Mouse (Mus musculus): ENCODE data around the gene Dab1. TPM values are rescaled to one million over a fixed set of nuclear protein-coding genes. Genes with fewer than 3 reads are reported as not detected.

Dab1 gene
- polyA plus RNA-seq, 1 experiment from 2014 or later: 9.8 TPM

- H3K4me3 ChIP-seq: no peak overlapping the region
- DNase-seq (ENCODE audit: low spot score): no peak
- no peaks in the 10 kb centered on the region for H3K27me3 ChIP-seq (ENCODE audit: low read depth, poor library complexity, severe bottlenecking)
- WGBS: 91% methylated on average over 7 of the region's 7 CpGs
- H3K27ac ChIP-seq: no peak overlapping the region
- H3K9me3 ChIP-seq (replicated peaks): no peaks in the 10 kb centered on the region
- H3K4me1 ChIP-seq: no peaks in the 10 kb centered on the region
- H3K36me3 ChIP-seq: no peaks in the 10 kb centered on the region
These were observed 164.5 kb downstream of the Dab1 start for GRCm38 (mm10) chr4:103783561-103784247.

DNA sequence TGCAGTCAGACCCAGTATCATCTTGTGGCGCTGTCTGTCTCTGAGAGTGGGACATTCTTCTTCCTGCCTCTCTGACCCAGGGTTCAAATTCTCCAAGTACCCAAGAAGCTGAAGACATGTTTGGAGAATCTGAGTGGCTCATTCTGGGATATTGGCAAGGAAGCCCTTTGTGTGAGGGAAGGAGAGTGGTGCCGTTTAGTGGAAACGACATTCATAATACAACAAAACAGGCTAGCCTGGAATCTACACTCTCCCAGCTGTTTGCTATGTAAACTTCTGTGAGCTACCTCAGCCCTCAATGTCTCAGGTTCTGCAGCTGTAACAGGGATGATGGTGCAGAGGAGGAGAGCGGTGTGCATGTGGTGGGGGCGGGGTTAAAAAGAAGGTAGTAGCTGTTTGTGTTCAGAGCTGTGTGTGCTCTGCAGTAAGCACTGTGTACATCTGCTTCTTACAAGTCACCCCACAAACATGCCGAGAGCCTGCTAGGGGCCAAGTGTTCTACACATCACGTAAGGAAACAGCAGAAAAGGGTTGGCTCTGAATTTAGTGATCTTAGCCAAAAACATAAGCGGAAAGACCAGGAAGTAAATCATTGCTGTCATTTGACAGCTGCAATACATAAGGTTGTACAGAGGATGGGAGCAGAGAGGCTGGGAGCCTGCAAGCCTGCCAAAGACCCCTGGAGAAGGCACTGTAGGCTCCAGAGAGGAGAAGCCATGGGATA lies 174.6 kb downstream of the Dab1 start:
- Histone ChIP-seq H3K27me3 (ENCODE audit: low read depth, poor library complexity, severe bottlenecking) (no peaks in the 10 kb centered on the region), H3K4me1 (0 out of 2 replicates have a peak, but pooled peaks cover 4% of the 10 kb centered on the region), H3K36me3 (no peaks in the 10 kb centered on the region), H3K9me3 (replicated peaks) (no peaks in the 10 kb centered on the region), H3K4me3 (no peak overlapping the region), H3K27ac (no peak overlapping the region)
- WGBS: 86% methylated on average over 8 of the region's 8 CpGs
- DNase-seq (ENCODE audit: low spot score): no peak

DNA sequence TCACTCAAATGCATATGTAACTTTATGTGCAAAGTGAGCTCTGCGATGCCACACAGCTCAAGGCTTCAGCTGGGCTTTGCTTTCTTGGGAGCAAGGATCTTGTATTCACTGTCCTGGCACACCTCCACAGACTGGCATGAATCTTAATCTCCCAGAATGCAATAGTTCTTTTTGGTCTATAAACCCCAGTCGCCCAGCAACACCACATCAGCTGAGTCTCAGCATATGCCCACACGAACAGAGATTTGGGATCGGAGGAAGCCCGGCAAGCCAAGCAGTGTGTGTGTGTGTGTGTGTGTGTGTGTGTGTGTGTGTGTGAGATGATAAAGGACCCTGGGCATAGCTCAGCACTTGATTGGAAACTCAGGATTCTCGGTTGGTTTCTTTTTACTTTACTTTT lies 177.3 kb downstream of the Dab1 start:
- no peaks in the 10 kb centered on the region for H3K36me3 ChIP-seq
- DNase-seq (ENCODE audit: low spot score): no peak
- no peak overlapping the region for H3K4me3 ChIP-seq
- no peak overlapping the region for H3K27ac ChIP-seq
- no peaks in the 10 kb centered on the region for H3K9me3 ChIP-seq (replicated peaks)
- 80% methylated on average over 6 of the region's 6 CpGs for WGBS
- H3K4me1 ChIP-seq: 0 out of 2 replicates have a peak, but pooled peaks cover 3% of the 10 kb centered on the region
- no peaks in the 10 kb centered on the region for H3K27me3 ChIP-seq (ENCODE audit: low read depth, poor library complexity, severe bottlenecking)

DNA sequence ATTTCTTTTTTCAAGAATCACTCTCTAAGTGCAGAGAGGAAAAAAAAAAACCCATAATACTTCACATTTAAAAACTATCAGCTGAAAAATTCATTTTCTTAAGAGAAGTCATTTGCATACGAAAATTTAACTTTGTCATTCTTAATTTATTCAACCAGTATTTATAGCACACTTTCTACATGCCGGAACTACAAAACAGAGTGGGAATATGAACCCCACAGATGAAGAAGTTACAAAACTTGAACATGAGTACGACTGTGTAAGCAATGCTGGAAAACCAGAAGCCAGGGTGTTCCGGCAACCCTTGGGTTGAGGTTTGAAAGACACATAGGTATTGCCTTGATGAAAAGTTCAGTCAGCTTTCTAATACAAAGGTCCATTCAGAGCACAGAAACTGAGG lies 183.3 kb downstream of the Dab1 start:
- no peak overlapping the region for H3K4me3 ChIP-seq

GRCm38 (mm10) chr4:103804461-103804860 lies 185.3 kb downstream of the Dab1 start:
- WGBS: 54% methylated on average over 1 of the region's 1 CpGs
- H3K4me3 ChIP-seq: no peak overlapping the region
- no peaks in the 10 kb centered on the region for H3K4me1 ChIP-seq
- no peaks in the 10 kb centered on the region for H3K36me3 ChIP-seq
- no peak for DNase-seq (ENCODE audit: low spot score)
- H3K9me3 ChIP-seq (replicated peaks): no peaks in the 10 kb centered on the region
- no peak overlapping the region for H3K27ac ChIP-seq
- no peaks in the 10 kb centered on the region for H3K27me3 ChIP-seq (ENCODE audit: low read depth, poor library complexity, severe bottlenecking)

More for the DNA sequence above, 183.3 kb downstream of the Dab1 start:
- Histone ChIP-seq H3K36me3 (no peaks in the 10 kb centered on the region), H3K27ac (no peak overlapping the region), H3K4me1 (no peaks in the 10 kb centered on the region), H3K27me3 (ENCODE audit: low read depth, poor library complexity, severe bottlenecking) (no peaks in the 10 kb centered on the region), H3K9me3 (replicated peaks) (no peaks in the 10 kb centered on the region)
- WGBS: 92% methylated on average over 4 of the region's 4 CpGs
- no peak for DNase-seq (ENCODE audit: low spot score)

- Histone ChIP-seq H3K27me3 (ENCODE audit: low read depth, poor library complexity, severe bottlenecking) (no peaks in the 10 kb centered on the region), H3K4me1 (no peaks in the 10 kb centered on the region), H3K9me3 (replicated peaks) (no peaks in the 10 kb centered on the region), H3K27ac (no peak overlapping the region), H3K36me3 (no peaks in the 10 kb centered on the region), H3K4me3 (no peak overlapping the region)
- no peak for DNase-seq (ENCODE audit: low spot score)
- WGBS: 88% methylated on average over 4 of the region's 4 CpGs
These were observed 203.5 kb downstream of the Dab1 start for GRCm38 (mm10) chr4:103822669-103823068.

- Histone ChIP-seq H3K36me3 (no peaks in the 10 kb centered on the region), H3K9me3 (replicated peaks) (no peaks in the 10 kb centered on the region), H3K4me3 (no peak overlapping the region), H3K27me3 (ENCODE audit: low read depth, poor library complexity, severe bottlenecking) (no peaks in the 10 kb centered on the region), H3K4me1 (no peaks in the 10 kb centered on the region), H3K27ac (no peak overlapping the region)
- DNase-seq (ENCODE audit: low spot score): no peak
- WGBS: 43% methylated on average over 5 of the region's 5 CpGs
These were observed 219.2 kb downstream of the Dab1 start for GRCm38 (mm10) chr4:103838377-103838776.

- no peak overlapping the region for H3K4me3 ChIP-seq
- no peaks in the 10 kb centered on the region for H3K9me3 ChIP-seq (replicated peaks)
- no peaks in the 10 kb centered on the region for H3K27me3 ChIP-seq (ENCODE audit: low read depth, poor library complexity, severe bottlenecking)
- no peak overlapping the region for H3K27ac ChIP-seq
- 86% methylated on average over 2 of the region's 2 CpGs for WGBS
- no peaks in the 10 kb centered on the region for H3K36me3 ChIP-seq
- DNase-seq (ENCODE audit: low spot score): no peak
- H3K4me1 ChIP-seq: peaks cover 3% of the 10 kb centered on the region
These were observed 220.4 kb downstream of the Dab1 start for GRCm38 (mm10) chr4:103839541-103839940.

DNA sequence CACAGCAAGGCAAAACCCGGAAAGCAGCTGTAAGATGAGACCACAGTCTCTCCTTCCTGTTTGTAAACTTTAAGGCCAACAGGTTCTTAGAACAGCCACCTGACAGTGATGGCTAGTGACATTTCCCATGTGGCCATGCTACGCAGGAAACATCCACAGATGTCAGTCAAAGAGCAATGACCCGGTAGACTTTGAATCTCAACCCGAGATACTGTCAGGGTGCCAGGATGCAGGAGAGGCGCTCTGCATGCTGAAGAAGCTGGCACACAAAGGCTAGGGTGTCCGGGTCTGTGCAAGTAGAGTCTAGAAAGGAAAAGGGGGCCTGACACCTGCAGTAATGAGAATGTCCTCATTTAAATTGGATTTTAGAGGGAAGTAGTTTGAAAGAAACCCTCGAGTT lies 222.0 kb downstream of the Dab1 start:
- no peak for DNase-seq (ENCODE audit: low spot score)
- no peaks in the 10 kb centered on the region for H3K9me3 ChIP-seq (replicated peaks)
- no peak overlapping the region for H3K4me3 ChIP-seq
- no peaks in the 10 kb centered on the region for H3K36me3 ChIP-seq
- H3K4me1 ChIP-seq: peaks cover 3% of the 10 kb centered on the region
- no peak overlapping the region for H3K27ac ChIP-seq
- WGBS: 73% methylated on average over 7 of the region's 7 CpGs
- no peaks in the 10 kb centered on the region for H3K27me3 ChIP-seq (ENCODE audit: low read depth, poor library complexity, severe bottlenecking)

GRCm38 (mm10) chr4:103844635-103845034 lies 225.5 kb downstream of the Dab1 start:
- 79% methylated on average over 7 of the region's 7 CpGs for WGBS
- no peak for DNase-seq (ENCODE audit: low spot score)
- H3K9me3 ChIP-seq (replicated peaks): no peaks in the 10 kb centered on the region
- no peaks in the 10 kb centered on the region for H3K27me3 ChIP-seq (ENCODE audit: low read depth, poor library complexity, severe bottlenecking)
- H3K27ac ChIP-seq: no peak overlapping the region
- peaks cover 3% of the 10 kb centered on the region for H3K4me1 ChIP-seq
- no peak overlapping the region for H3K4me3 ChIP-seq
- no peaks in the 10 kb centered on the region for H3K36me3 ChIP-seq

DNA sequence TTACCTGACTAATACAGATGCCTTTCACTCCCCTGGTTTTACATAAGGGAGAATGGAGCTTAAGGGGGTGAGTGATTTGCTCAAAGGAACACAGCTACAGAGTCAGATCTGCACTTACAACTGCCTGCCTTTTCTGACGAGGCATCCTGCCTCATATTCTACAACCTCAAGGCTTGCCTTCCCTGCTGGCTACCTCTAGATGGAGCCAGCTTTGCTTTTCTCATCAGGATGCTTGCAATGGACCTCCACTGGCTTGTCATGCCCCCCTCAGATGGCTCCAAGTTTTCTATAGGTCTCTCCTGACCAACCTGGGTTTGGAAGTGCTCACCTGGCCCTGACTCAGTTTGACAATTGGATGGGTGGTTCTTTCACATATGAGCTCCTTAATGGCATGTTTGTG lies 238.0 kb downstream of the Dab1 start:
- WGBS: 29% methylated on average over 1 of the region's 1 CpGs

DNA sequence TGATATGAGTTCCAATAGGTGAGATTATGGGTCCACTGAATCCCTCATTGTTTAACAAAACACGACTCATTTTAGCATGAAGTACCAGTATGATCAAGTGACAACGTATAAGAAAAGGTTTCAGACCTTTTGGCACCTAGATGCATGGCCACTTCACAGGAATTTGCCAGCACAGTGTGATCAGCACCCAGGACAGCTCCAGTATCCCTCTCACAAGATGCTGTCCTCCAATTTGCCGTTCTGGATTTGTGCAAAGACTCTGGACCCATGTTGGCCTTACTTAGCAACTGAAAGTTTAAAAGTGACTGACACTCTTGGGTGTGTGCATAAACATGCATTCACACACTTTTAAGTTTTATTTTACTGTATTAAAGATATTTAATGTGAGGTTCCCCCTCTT lies 256.4 kb downstream of the Dab1 start:
- no peak overlapping the region for H3K27ac ChIP-seq
- H3K4me3 ChIP-seq: no peak overlapping the region
- peaks cover 8% of the 10 kb centered on the region; the same call in 1 of the 2 replicates for H3K4me1 ChIP-seq
- WGBS: 33% methylated on average over 3 of the region's 3 CpGs
- no peaks in the 10 kb centered on the region for H3K27me3 ChIP-seq (ENCODE audit: low read depth, poor library complexity, severe bottlenecking)
- H3K36me3 ChIP-seq: no peaks in the 10 kb centered on the region
- DNase-seq (ENCODE audit: low spot score): peak; percentile 63
- H3K9me3 ChIP-seq (replicated peaks): no peaks in the 10 kb centered on the region

More for the DNA sequence above, 238.0 kb downstream of the Dab1 start:
- Histone ChIP-seq H3K27ac (no peak overlapping the region), H3K4me1 (no peaks in the 10 kb centered on the region), H3K9me3 (replicated peaks) (no peaks in the 10 kb centered on the region), H3K27me3 (ENCODE audit: low read depth, poor library complexity, severe bottlenecking) (no peaks in the 10 kb centered on the region), H3K36me3 (no peaks in the 10 kb centered on the region), H3K4me3 (no peak overlapping the region)
- DNase-seq (ENCODE audit: low spot score): no peak

DNA sequence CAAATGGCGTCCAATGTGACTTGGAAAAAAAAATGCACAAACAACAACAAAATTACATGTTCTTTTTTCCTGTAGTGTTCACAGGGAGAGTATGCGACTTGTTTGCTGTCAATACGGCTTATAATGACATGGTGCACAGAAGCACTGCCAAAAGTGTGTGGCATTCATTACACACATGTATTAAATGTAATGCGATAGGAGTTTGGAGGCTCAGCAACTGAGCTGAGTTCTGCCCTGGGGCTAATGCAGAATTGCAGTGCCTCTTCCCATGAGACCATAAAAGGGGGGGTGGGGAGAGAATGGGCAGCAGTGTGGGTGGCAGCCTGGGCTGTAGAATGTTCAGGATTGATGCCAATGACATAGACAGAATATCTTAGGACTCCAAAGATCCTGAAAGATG lies 259.7 kb downstream of the Dab1 start:
- H3K4me1 ChIP-seq: peaks cover 8% of the 10 kb centered on the region; the same call in 1 of the 2 replicates
- 77% methylated on average over 4 of the region's 4 CpGs for WGBS
- H3K27me3 ChIP-seq (ENCODE audit: low read depth, poor library complexity, severe bottlenecking): no peaks in the 10 kb centered on the region
- H3K9me3 ChIP-seq (replicated peaks): no peaks in the 10 kb centered on the region
- no peaks in the 10 kb centered on the region for H3K36me3 ChIP-seq
- H3K4me3 ChIP-seq: no peak overlapping the region
- H3K27ac ChIP-seq: no peak overlapping the region
- DNase-seq (ENCODE audit: low spot score): no peak

All from limb, embryonic 10.5 days (tissue).